Mouse (Mus musculus): ENCODE measurements around the gene Rab7. TPM values are rescaled to one million over a fixed set of nuclear protein-coding genes. Genes with fewer than 3 reads are reported as not detected.
A peak's percentile ranks its signal among the peaks of the same experiment; 100 is the strongest.

Gene Rab7
- total and polyA plus RNA-seq, 2 experiments = 69.7 to 134 TPM

DNA sequence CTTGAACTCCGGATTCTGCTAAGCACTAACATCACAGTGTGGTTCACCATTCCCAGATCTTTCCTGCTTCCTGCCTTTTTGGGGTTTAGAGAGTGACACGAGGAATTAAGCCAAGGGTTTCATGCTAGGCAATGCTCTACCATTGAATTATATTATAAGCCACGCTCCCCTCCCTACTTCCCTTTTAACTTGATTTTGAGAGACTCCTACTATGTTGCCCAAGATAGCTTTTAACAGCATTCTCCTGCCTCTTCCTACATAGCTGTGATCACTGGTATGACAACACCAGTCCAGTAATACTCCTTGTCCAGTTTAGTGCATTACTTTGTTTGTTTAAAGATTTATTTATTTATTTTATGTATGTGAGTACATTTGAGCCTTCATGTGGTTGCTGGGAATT is 22.7 kb upstream of the Rab7 start:
- H3K27me3 ChIP-seq (ENCODE audit: control insufficient read depth, insufficient read depth, low read length) = no peaks in the 10 kb centered on the region
- peaks cover 24% of the 10 kb centered on the region for H3K4me1 ChIP-seq (ENCODE audit: control insufficient read depth, insufficient read depth, low read length)
- DNase-seq (ENCODE audit: extremely low read depth, low read depth, low spot score) = no peak
- H3K27ac ChIP-seq (replicated peaks; ENCODE audit: insufficient read depth, low read depth, low read length) = no peak overlapping the region
- TF ChIP-seq POLR2A (IDR thresholded peaks at IDR 0.05; ENCODE audit: extremely low read depth, insufficient read depth, low read length) (no peak), CTCF (IDR thresholded peaks at IDR 0.05; ENCODE audit: low read depth, low read length) (no peak)
- no peaks in the 10 kb centered on the region for H3K79me2 ChIP-seq (ENCODE audit: control insufficient read depth, insufficient read depth, low read length)
- H3K9ac ChIP-seq (ENCODE audit: low read depth, low read length) = no peak overlapping the region
- 80% methylated on average over 3 of the region's 3 CpGs for WGBS
- H3K36me3 ChIP-seq (ENCODE audit: control insufficient read depth, insufficient read depth, low read length) = no peaks in the 10 kb centered on the region
- no peak overlapping the region for H3K4me3 ChIP-seq (ENCODE audit: insufficient read depth, low read depth, low read length)

- DNase-seq (ENCODE audit: extremely low read depth, low read depth, low spot score) = peak; percentile 70
- Histone ChIP-seq H3K4me1 (ENCODE audit: control insufficient read depth, insufficient read depth, low read length) (peaks cover 17% of the 10 kb centered on the region), H3K79me2 (ENCODE audit: control insufficient read depth, insufficient read depth, low read length) (no peaks in the 10 kb centered on the region), H3K27ac (replicated peaks; ENCODE audit: insufficient read depth, low read depth, low read length) (peak overlapping the region; percentile 60), H3K9ac (ENCODE audit: low read depth, low read length) (0 out of 2 replicates have a peak overlapping the region, but pooled peaks have one; percentile 14), H3K4me3 (ENCODE audit: insufficient read depth, low read depth, low read length) (no peak overlapping the region), H3K27me3 (ENCODE audit: control insufficient read depth, insufficient read depth, low read length) (no peaks in the 10 kb centered on the region), H3K36me3 (ENCODE audit: control insufficient read depth, insufficient read depth, low read length) (no peaks in the 10 kb centered on the region)
- TF ChIP-seq CTCF (IDR thresholded peaks at IDR 0.05; ENCODE audit: low read depth, low read length) = no peak
- TF ChIP-seq POLR2A (IDR thresholded peaks at IDR 0.05; ENCODE audit: extremely low read depth, insufficient read depth, low read length) = no peak
- 22% methylated on average over 3 of the region's 3 CpGs for WGBS
Observed at GRCm38 (mm10) chr6:88065968-88066367, 20.9 kb upstream of the Rab7 start.

GRCm38 (mm10) chr6:88065116-88065515 is 20.0 kb upstream of the Rab7 start:
- Histone ChIP-seq H3K27ac (replicated peaks; ENCODE audit: insufficient read depth, low read depth, low read length) (peak overlapping the region; percentile 62), H3K4me1 (ENCODE audit: control insufficient read depth, insufficient read depth, low read length) (peaks cover 17% of the 10 kb centered on the region), H3K79me2 (ENCODE audit: control insufficient read depth, insufficient read depth, low read length) (no peaks in the 10 kb centered on the region), H3K36me3 (ENCODE audit: control insufficient read depth, insufficient read depth, low read length) (no peaks in the 10 kb centered on the region), H3K9ac (ENCODE audit: low read depth, low read length) (no peak overlapping the region), H3K4me3 (ENCODE audit: insufficient read depth, low read depth, low read length) (no peak overlapping the region), H3K27me3 (ENCODE audit: control insufficient read depth, insufficient read depth, low read length) (no peaks in the 10 kb centered on the region)
- TF ChIP-seq POLR2A (IDR thresholded peaks at IDR 0.05; ENCODE audit: extremely low read depth, insufficient read depth, low read length) (no peak), CTCF (IDR thresholded peaks at IDR 0.05; ENCODE audit: low read depth, low read length) (no peak)
- WGBS = 20% methylated on average over 4 of the region's 4 CpGs
- no peak for DNase-seq (ENCODE audit: extremely low read depth, low read depth, low spot score)

- WGBS = 72% methylated on average over 3 of the region's 3 CpGs
- no peak for DNase-seq (ENCODE audit: extremely low read depth, low read depth, low spot score)
- H3K27ac ChIP-seq (replicated peaks; ENCODE audit: insufficient read depth, low read depth, low read length) = no peak overlapping the region
Observed at GRCm38 (mm10) chr6:88064072-88064642, 19.1 kb upstream of the Rab7 start.

DNA sequence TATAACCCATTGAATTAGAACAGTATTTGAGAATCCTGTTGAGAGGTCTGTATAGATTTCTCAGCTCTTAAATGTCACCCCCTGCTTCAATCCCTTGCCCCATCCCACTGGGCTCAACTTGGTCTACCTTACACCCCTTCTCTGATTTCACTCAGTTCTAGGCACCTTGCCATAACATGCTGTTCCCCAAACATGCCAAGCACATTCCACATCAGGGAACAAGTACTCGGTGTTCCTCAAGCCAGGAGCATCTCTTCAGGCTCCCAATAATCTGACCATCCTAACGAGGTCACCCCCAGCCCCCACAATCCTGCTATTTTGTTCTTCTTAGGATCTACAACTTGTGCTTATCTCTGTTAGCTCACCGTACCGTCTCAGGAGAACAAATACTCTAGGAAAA is 17.3 kb upstream of the Rab7 start:
- Histone ChIP-seq H3K9ac (ENCODE audit: low read depth, low read length) (no peak overlapping the region), H3K27ac (replicated peaks; ENCODE audit: insufficient read depth, low read depth, low read length) (no peak overlapping the region), H3K36me3 (ENCODE audit: control insufficient read depth, insufficient read depth, low read length) (no peaks in the 10 kb centered on the region), H3K4me3 (ENCODE audit: insufficient read depth, low read depth, low read length) (no peak overlapping the region), H3K79me2 (ENCODE audit: control insufficient read depth, insufficient read depth, low read length) (no peaks in the 10 kb centered on the region), H3K4me1 (ENCODE audit: control insufficient read depth, insufficient read depth, low read length) (peaks cover 17% of the 10 kb centered on the region), H3K27me3 (ENCODE audit: control insufficient read depth, insufficient read depth, low read length) (no peaks in the 10 kb centered on the region)
- DNase-seq (ENCODE audit: extremely low read depth, low read depth, low spot score) = no peak
- no peak for TF ChIP-seq POLR2A (IDR thresholded peaks at IDR 0.05; ENCODE audit: extremely low read depth, insufficient read depth, low read length)
- TF ChIP-seq CTCF (IDR thresholded peaks at IDR 0.05; ENCODE audit: low read depth, low read length) = no peak
- WGBS = 46% methylated on average over 4 of the region's 4 CpGs

More at GRCm38 (mm10) chr6:88064072-88064642, 19.1 kb upstream of the Rab7 start:
- Histone ChIP-seq H3K9ac (ENCODE audit: low read depth, low read length) (no peak overlapping the region), H3K4me3 (ENCODE audit: insufficient read depth, low read depth, low read length) (no peak overlapping the region), H3K4me1 (ENCODE audit: control insufficient read depth, insufficient read depth, low read length) (peaks cover 17% of the 10 kb centered on the region), H3K36me3 (ENCODE audit: control insufficient read depth, insufficient read depth, low read length) (no peaks in the 10 kb centered on the region), H3K79me2 (ENCODE audit: control insufficient read depth, insufficient read depth, low read length) (no peaks in the 10 kb centered on the region), H3K27me3 (ENCODE audit: control insufficient read depth, insufficient read depth, low read length) (no peaks in the 10 kb centered on the region)
- TF ChIP-seq CTCF (IDR thresholded peaks at IDR 0.05; ENCODE audit: low read depth, low read length) = no peak
- TF ChIP-seq POLR2A (IDR thresholded peaks at IDR 0.05; ENCODE audit: extremely low read depth, insufficient read depth, low read length) = no peak

DNA sequence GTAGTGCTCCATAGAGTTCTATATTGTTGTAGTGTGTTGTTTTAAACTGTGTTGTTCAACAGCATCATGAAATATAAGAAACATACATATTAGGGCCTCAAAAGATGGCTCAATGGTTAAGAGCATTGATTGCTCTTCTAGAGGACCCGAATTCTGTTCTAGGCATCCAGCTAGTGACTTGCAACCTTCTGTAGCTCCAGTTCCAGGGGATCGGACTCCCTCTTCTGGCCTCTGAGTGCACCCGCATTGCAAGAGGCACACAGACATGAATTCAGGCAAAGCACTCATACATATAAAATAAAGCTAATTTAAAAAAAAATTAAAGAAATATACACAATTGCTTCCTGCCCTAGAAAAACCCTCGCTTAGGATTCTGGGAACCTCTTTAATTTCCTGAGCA is 16.3 kb upstream of the Rab7 start:
- peak; percentile 18; the same call in 1 of the 2 replicates for TF ChIP-seq CTCF (IDR thresholded peaks at IDR 0.05; ENCODE audit: low read depth, low read length)
- no peak for TF ChIP-seq POLR2A (IDR thresholded peaks at IDR 0.05; ENCODE audit: extremely low read depth, insufficient read depth, low read length)
- no peak for DNase-seq (ENCODE audit: extremely low read depth, low read depth, low spot score)
- Histone ChIP-seq H3K4me1 (ENCODE audit: control insufficient read depth, insufficient read depth, low read length) (peaks cover 17% of the 10 kb centered on the region), H3K4me3 (ENCODE audit: insufficient read depth, low read depth, low read length) (no peak overlapping the region), H3K27ac (replicated peaks; ENCODE audit: insufficient read depth, low read depth, low read length) (no peak overlapping the region), H3K27me3 (ENCODE audit: control insufficient read depth, insufficient read depth, low read length) (no peaks in the 10 kb centered on the region), H3K79me2 (ENCODE audit: control insufficient read depth, insufficient read depth, low read length) (no peaks in the 10 kb centered on the region), H3K36me3 (ENCODE audit: control insufficient read depth, insufficient read depth, low read length) (no peaks in the 10 kb centered on the region), H3K9ac (ENCODE audit: low read depth, low read length) (no peak overlapping the region)
- 93% methylated on average over 4 of the region's 4 CpGs for WGBS
